Mouse (Mus musculus) embryonic facial prominence, embryonic 14.5 days (tissue): ENCODE results near the gene Asap3. TPM values are rescaled to one million over a fixed set of nuclear protein-coding genes. Genes with fewer than 3 reads are reported as not detected.
A peak's percentile ranks its signal among the peaks of the same experiment; 100 is the strongest.

Source experiments
- ATAC-seq: fragments of 200-750 bp; cut with Nextera tagmentation; 2 replicates; pipeline ENCODE4 v1.8.0; 2017; ENCODE audit warnings: low read depth, moderate number of reproducible peaks, moderate TSS enrichment
- DNase-seq: peaks from one replicate; pipeline ENCODE4 v3.0.0-alpha.2; 2015; ENCODE audit warnings: low spot score
- H3K27ac ChIP-seq: fragments of 300-500 bp; sonication (generic); replicated peaks from 2 replicates; pipeline ENCODE4 v1.5.1; 2014; ENCODE audit warnings: low read depth, mild to moderate bottlenecking, low read length, moderate library complexity
- H3K27me3 ChIP-seq: fragments of 300-500 bp; sonication (generic); replicated peaks from 2 replicates; pipeline ENCODE4 v1.6.1; 2014; ENCODE audit warnings: low read length; ENCODE audit not compliant: control insufficient read depth, insufficient read depth
- H3K36me3 ChIP-seq: fragments of 300-500 bp; sonication (generic); 2 replicates; pipeline ENCODE4 v1.6.1; 2014; ENCODE audit warnings: low read length, mixed read lengths; ENCODE audit not compliant: control insufficient read depth, insufficient read depth
- H3K4me1 ChIP-seq: fragments of 300-500 bp; sonication (generic); 2 replicates; pipeline ENCODE4 v1.6.1; 2014; ENCODE audit warnings: antibody characterized with exemption, low read length; ENCODE audit not compliant: control insufficient read depth, insufficient read depth
- H3K4me2 ChIP-seq: fragments of 300-500 bp; sonication (generic); 2 replicates; pipeline ENCODE4 v1.6.1; 2014; ENCODE audit warnings: low read depth, mild to moderate bottlenecking, low read length, moderate library complexity, mixed read lengths
- H3K4me3 ChIP-seq: fragments of 300-500 bp; sonication (generic); 2 replicates; pipeline ENCODE4 v1.5.1; 2014; ENCODE audit warnings: low read depth, mild to moderate bottlenecking, low read length
- H3K9ac ChIP-seq: fragments of 300-500 bp; sonication (generic); 2 replicates; pipeline ENCODE4 v1.6.1; 2014; ENCODE audit warnings: low read depth, mild to moderate bottlenecking, low read length, moderate library complexity, mixed read lengths
- H3K9me3 ChIP-seq: fragments of 300-500 bp; sonication (generic); 2 replicates; pipeline ENCODE4 v1.6.1; 2016; ENCODE audit warnings: low read length; ENCODE audit not compliant: control insufficient read depth
- WGBS: fragments of 180-500 bp; shearing (Covaris S2); extraction: QIAGEN DNeasy Blood & Tissue Kit; methylation state at CpG from one replicate; pipeline ENCODE4 v1.1.7; 2014; 5-methylcytosine and 5-hydroxymethylcytosine counted together
- polyA plus RNA-seq: library from polyadenylated mRNA; unstranded; fragments of >200 nt; fragmentation: Nextera tagmentation; extraction: Ambion mirVana; gene quantifications from 2 replicates; pipeline ENCODE4 v1.2.1, GENCODE M21; 2014

Asap3 gene
- polyA plus RNA-seq, 1 experiment from 2014 or later = 8.1 TPM

GRCm38 (mm10) chr4:136178475-136178921 is 27.7 kb upstream of the Asap3 start:
- Histone ChIP-seq H3K4me2 (no peak overlapping the region), H3K27me3 (no peaks in the 10 kb centered on the region), H3K9me3 (no peaks in the 10 kb centered on the region), H3K27ac (peak overlapping the region; percentile 44; the same call in 1 of the 2 replicates), H3K9ac (no peak overlapping the region), H3K36me3 (no peaks in the 10 kb centered on the region), H3K4me3 (no peak overlapping the region), H3K4me1 (peaks cover 36% of the 10 kb centered on the region)
- ATAC-seq (no peak), DNase-seq (no peak)
- 79% methylated on average over 12 of the region's 12 CpGs for WGBS

GRCm38 (mm10) chr4:136179456-136179855 is 26.7 kb upstream of the Asap3 start:
- DNase-seq (no peak), ATAC-seq (no peak)
- H3K36me3 ChIP-seq = no peaks in the 10 kb centered on the region
- WGBS = 79% methylated on average over 7 of the region's 7 CpGs
- H3K27ac ChIP-seq = no peak overlapping the region
- H3K4me2 ChIP-seq = peak overlapping the region; percentile 67
- H3K9ac ChIP-seq = no peak overlapping the region
- H3K4me1 ChIP-seq = peaks cover 30% of the 10 kb centered on the region
- peak overlapping the region; percentile 37; the same call in 1 of the 2 replicates for H3K4me3 ChIP-seq
- H3K9me3 ChIP-seq = no peaks in the 10 kb centered on the region
- H3K27me3 ChIP-seq = no peaks in the 10 kb centered on the region

- 2% methylated on average over 15 of the region's 15 CpGs for WGBS
- H3K9ac ChIP-seq = peak overlapping the region; percentile 52; the same call in 1 of the 2 replicates
- DNase-seq (peak; percentile 78), ATAC-seq (peak; percentile 20)
- H3K27me3 ChIP-seq = no peaks in the 10 kb centered on the region
- H3K4me1 ChIP-seq = peaks cover 30% of the 10 kb centered on the region
- H3K4me3 ChIP-seq = peak overlapping the region; percentile 37
- H3K36me3 ChIP-seq = no peaks in the 10 kb centered on the region
- no peaks in the 10 kb centered on the region for H3K9me3 ChIP-seq
- H3K27ac ChIP-seq = no peak overlapping the region; the same call in 1 of the 2 replicates
- H3K4me2 ChIP-seq = peak overlapping the region; percentile 67
Observed at GRCm38 (mm10) chr4:136179998-136180397, 26.2 kb upstream of the Asap3 start.

- peak; percentile 76 for ATAC-seq
- Histone ChIP-seq H3K4me3 (peak overlapping the region; percentile 37), H3K4me2 (peak overlapping the region; percentile 67), H3K27ac (no peak overlapping the region; the same call in 1 of the 2 replicates), H3K9ac (peak overlapping the region; percentile 52), H3K27me3 (no peaks in the 10 kb centered on the region), H3K4me1 (peaks cover 30% of the 10 kb centered on the region), H3K9me3 (no peaks in the 10 kb centered on the region), H3K36me3 (no peaks in the 10 kb centered on the region)
- 20% methylated on average over 23 of the region's 23 CpGs for WGBS
- peak; percentile 89 for DNase-seq
Observed at GRCm38 (mm10) chr4:136180408-136181330, 25.5 kb upstream of the Asap3 start.

GRCm38 (mm10) chr4:136181367-136181766 is 24.8 kb upstream of the Asap3 start:
- Histone ChIP-seq H3K4me2 (peak overlapping the region; percentile 67), H3K9me3 (no peaks in the 10 kb centered on the region), H3K4me1 (peaks cover 30% of the 10 kb centered on the region), H3K9ac (peak overlapping the region; percentile 34; the same call in 1 of the 2 replicates), H3K36me3 (no peaks in the 10 kb centered on the region), H3K4me3 (no peak overlapping the region), H3K27ac (no peak overlapping the region; the same call in 1 of the 2 replicates), H3K27me3 (no peaks in the 10 kb centered on the region)
- WGBS = 20% methylated on average over 12 of the region's 12 CpGs
- DNase-seq (no peak), ATAC-seq (no peak)

- Histone ChIP-seq H3K27me3 (no peaks in the 10 kb centered on the region), H3K27ac (0 out of 2 replicates have a peak overlapping the region, but pooled peaks have one; percentile 33), H3K9ac (0 out of 2 replicates have a peak overlapping the region, but pooled peaks have one; percentile 34), H3K36me3 (no peaks in the 10 kb centered on the region; the same call in 1 of the 2 replicates), H3K4me2 (no peak overlapping the region), H3K4me1 (peaks cover 7% of the 10 kb centered on the region), H3K9me3 (no peaks in the 10 kb centered on the region), H3K4me3 (no peak overlapping the region)
- ATAC-seq (no peak), DNase-seq (peak; percentile 62)
- 64% methylated on average over 9 of the region's 9 CpGs for WGBS
Observed at GRCm38 (mm10) chr4:136185375-136185774, 20.8 kb upstream of the Asap3 start.

GRCm38 (mm10) chr4:136186315-136186714 is 19.9 kb upstream of the Asap3 start:
- H3K27me3 ChIP-seq = no peaks in the 10 kb centered on the region
- H3K36me3 ChIP-seq = peaks cover 2% of the 10 kb centered on the region; the same call in 1 of the 2 replicates
- 81% methylated on average over 8 of the region's 8 CpGs for WGBS
- H3K4me1 ChIP-seq = no peaks in the 10 kb centered on the region
- H3K27ac ChIP-seq = no peak overlapping the region
- no peak overlapping the region for H3K4me3 ChIP-seq
- no peak overlapping the region for H3K4me2 ChIP-seq
- no peaks in the 10 kb centered on the region for H3K9me3 ChIP-seq
- ATAC-seq = no peak
- no peak overlapping the region for H3K9ac ChIP-seq
- DNase-seq = no peak

- no peak for ATAC-seq
- Histone ChIP-seq H3K4me2 (no peak overlapping the region), H3K36me3 (peaks cover 3% of the 10 kb centered on the region; the same call in 1 of the 2 replicates), H3K9ac (no peak overlapping the region), H3K27ac (no peak overlapping the region), H3K4me3 (no peak overlapping the region), H3K9me3 (no peaks in the 10 kb centered on the region), H3K4me1 (no peaks in the 10 kb centered on the region), H3K27me3 (no peaks in the 10 kb centered on the region)
- DNase-seq = no peak
- WGBS = 81% methylated on average over 23 of the region's 23 CpGs
Observed at GRCm38 (mm10) chr4:136186739-136187472, 19.3 kb upstream of the Asap3 start.
